Mouse (Mus musculus): ENCODE measurements around the gene Nudt8.
"Not testable (repeated sequence)": the region's sequence is repeated elsewhere in the genome, so short reads cannot be mapped to it uniquely, and the experiment has no call there.

Gene Nudt8

DNA sequence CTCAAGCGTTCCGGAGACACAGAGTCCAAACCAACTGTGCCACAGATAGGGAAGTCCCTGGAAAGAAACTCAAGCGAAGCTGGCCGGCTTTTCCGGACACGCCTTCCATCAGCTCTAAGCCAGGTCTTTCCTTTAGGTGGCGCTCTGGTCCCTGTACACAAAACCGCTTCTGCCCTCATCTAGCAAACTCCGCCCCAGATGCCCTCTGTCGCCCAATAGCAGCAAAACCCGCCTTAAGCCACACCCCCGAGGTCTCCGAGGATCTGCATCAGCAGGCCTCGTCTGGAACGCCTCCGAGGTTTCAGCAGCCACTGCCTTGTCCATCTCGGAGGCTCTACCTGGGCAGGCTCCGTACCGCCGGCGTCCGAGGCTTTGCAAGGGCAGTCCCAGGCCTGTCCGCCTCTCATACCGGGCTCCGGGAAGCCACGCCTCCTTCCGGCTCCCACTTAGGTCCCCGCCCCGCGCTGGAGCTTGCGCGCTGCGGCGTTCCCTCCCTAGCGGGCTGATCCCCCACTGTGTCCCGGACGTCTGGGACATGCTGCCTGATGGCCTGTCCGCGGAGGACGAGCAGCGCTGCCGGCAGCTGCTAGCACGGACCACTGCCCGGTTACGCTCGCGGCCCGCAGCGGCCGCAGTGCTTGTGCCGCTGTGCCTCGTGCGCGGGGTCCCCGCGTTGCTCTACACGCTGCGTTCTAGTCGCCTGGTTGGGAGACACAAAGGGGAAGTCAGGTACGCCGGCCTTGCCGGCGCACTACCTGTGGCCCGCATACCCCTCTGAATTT, at the start of gene Nudt8, which contains the start of gene Gm49405:
TSS of gene Nudt8 (plus strand) at position 462 of the 782 bp plus-strand sequence.
TSS of gene Gm49405 (plus strand) at position 508 of the 782 bp plus-strand sequence.
- peak; percentile 99 for DNase-seq (ENCODE audit: low read depth)

DNA sequence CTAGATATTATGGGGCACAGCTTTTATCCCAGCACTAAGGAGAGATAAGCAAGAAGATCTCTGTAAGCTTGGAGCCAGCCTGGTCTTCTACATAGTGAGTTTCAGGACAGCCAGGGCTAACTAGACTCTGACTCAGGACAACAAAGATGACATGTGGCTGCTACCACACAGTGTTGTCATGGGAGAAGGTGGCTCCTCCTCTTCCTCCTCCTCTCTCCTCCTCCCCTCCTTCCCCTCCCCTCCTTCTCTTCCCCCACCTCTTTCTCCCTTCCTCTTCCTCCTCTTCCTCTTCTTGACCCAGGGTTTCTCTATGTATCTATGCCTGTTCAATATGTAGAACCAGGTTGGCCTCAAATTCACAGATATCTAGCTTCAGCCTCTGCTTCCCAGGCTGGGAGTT, 48.9 kb upstream of the Nudt8 start:
- DNase-seq (ENCODE audit: low read depth) = no peak

DNA sequence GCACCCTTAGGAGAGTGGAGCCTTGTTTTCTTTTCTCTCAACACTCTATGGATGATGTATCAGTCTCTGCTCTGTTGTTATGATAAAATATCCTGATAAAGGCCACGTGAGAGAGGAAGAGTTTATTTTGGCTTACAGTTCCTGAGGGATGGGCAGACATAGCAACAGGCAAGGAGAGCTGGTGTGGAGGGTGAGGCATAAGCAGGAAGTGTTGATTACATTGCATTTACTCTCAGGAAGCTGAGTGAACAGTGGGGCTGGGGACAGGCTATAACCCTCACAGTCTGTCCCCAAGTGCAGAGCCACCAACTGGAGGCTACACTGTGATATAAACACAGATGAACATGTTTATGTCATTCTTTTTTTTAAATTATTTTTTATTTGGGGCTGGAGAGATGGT, 48.3 kb upstream of the Nudt8 start:
- no peak for DNase-seq (ENCODE audit: low read depth)

DNA sequence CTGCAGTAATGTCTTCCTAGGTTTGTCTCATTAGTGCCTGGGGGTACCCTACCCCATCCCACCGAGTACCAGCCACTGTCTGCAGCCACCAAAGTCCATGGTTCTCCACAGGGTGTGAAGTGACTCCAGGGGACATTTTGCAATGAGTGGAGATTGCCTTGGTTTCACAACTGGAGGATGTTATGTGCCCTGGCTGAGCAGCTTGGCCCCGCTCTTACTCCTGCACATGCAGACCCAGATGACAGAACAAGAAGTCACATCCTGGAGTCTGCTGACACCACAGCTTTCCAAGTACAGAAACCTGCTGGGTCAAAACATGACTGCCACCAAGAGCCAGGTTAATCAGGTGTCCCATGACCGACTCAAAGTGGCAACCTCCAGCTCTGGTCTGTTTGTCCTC, 45.3 kb upstream of the Nudt8 start:
- no peak for DNase-seq (ENCODE audit: low read depth)

DNA sequence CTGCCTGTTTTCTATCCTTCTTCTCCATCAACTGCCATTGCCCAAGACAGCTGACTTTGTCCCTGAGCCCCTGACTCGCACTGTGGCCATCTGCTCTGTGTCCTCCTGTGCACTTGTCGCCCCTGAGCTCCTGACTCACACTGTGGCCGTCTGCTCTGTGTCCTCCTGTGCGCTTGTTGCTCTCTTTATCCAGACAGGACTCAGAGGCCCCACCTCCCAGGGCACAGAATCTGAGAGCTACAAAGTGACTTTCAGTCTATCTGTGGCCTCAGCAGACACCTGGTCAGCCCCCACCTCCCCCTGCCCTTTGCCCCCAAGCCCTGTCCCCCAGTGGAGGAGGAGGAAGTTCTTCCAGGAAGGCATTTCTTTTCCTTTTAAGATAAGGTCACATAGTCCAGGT, 44.6 kb upstream of the Nudt8 start:
- DNase-seq (ENCODE audit: low read depth) = no peak

DNA sequence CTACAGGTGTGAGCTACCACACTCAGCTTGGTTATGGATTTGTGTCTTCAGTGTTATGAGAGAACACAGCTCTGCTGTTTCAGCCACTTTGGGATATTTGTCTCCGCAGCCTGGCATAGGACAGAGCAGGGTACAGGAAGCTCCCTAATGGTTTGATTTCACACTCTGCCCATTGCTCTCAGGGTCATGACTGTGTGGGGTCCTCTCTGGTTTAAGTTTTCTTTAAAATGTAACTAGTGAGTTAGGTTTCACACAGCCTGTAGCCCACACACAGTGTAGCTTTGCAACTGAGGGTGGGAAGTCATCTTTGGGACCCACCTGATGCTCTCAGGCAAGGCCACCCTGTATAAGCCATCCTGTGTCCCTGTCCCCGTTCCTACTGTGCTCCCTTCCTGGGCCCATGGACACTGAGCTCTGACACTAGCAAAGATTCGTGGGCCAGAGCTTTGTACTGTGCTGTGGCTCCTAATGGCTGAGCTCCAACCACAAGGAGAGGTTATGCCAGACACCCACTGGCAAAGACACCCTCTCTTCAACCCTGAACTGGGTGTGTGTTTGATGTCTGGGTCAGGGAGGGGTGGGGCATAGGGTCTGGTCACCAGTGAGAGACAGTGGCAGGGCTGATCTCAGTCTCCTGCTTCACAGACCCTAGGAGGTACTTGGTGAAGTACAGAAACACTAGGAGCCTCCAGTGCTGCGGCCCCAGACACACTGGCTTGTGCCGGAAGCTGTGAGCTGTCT, 42.9 kb upstream of the Nudt8 start:
- not testable (repeated sequence) for DNase-seq (ENCODE audit: low read depth)

DNA sequence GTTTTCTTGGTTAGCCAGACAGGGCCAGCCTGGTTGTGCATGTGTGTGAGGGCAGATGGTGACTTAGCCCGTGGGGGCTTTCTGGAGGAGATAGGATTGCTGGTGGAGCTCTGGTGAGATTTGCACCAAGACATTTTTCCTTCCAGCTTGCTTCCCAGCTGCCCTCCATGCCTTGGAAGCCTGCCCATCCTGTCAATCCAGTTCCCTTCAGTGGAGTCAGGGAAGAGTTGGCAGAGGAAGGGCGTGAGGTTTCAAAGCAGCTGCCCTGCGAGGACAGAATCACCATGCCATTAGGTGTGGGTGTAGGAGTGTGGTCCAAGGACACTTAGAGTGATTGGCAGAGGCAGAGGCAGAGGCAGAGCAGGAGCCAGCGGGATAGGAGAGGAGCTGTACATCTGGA, 41.9 kb upstream of the Nudt8 start, which contains the start of gene Aldh3b3:
TSS of gene Aldh3b3 (plus strand) at position 176 of the 400 bp plus-strand sequence.
- no peak for DNase-seq (ENCODE audit: low read depth)

DNA sequence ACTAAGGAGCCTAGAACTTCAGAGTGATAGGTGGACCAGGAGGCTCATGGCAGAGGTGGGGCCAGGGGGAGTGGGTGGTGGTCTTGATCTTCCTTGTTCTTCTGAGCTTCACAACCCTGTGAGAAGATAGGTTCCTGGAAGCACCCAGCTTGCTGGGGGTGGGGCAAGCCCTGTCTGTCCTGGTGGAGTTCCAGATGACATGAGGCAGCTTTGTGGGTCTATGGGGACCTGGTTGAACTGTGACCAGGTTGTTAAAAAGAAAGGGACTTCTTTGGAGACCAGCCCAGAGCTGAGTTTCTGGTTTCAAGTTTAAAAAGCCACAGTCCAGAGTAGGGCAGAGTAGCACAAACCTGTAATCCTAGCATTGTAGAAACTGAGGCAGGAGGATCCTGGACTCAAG, 41.4 kb upstream of the Nudt8 start:
- DNase-seq (ENCODE audit: low read depth) = no peak

DNA sequence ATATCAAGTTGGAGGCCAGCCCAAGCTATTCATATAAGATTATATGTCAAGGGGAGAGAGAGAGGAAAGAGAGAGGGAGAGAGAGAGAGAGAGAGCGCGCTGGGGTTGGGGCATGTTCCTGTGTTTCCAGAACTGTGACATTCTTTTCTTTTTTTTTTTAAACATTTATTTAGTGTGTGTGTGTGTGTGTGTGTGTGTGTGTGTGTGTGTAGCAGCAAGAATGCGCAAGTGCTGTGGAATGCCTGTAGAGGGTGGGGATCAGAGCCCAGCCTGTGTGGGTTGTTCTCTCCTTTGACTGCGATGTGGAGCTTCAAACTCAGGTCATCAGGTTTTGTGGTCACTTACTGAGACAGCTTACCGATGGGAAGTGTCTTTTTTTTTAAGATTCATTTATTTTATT, 40.2 kb upstream of the Nudt8 start:
- no peak for DNase-seq (ENCODE audit: low read depth)

DNA sequence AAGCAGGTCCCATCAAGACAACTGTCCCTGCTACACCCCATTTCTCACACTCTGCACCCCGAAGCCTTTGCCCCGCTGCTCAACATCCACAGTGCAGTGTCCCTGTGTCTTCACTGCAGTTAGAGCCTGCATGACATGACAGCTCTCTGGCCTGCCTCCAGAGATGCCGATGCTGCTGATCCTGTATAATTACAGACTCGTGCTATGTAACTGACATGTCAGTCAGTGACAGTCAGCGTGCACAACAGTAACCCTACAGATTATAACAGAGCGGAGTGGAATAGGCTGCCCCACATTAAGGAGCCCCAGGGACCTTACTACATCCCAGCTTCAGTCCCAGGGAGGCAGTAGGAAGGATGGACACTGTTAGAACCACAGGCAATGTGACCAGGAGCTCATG, 38.6 kb upstream of the Nudt8 start:
- not testable (repeated sequence) for DNase-seq (ENCODE audit: low read depth)

DNA sequence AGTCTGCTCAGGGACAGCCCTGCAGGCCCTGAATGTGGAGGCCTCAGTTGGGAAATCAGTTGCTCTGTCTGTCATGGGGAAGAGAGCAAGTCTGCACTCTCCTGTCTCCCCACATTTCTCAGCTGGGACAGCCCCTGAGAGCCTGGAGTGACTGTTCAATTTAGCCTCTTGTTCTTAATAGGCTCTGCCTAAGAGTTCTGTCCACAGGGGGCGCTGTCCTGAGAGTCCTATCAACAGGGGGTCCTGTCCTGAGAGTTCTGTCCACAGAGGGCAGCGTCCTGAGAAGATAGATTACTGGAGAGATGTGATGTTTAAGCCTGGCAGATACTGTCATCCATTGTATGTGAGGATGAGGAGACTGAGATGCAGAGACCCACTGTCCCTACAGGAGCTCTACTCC, 37.9 kb upstream of the Nudt8 start:
- DNase-seq (ENCODE audit: low read depth) = peak; percentile 53

DNA sequence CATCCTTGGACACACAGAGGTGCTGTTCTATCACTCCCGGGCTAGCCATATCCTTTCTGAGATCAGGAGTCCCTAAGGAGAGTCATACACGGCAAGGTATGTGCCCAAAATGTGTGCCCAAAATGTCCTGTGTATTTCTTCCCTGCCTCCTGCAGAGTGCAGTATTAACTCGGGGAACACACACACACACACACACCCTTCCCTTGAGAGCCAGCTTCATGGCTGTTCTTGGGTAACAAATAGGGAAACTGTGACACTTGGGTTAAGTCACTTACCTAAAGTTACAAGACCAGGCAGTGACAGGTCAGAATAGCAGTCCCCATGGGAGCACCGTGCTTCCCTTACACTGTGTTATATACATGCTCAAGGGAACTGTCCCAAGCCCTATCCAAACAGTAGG, 36.4 kb upstream of the Nudt8 start:
- no peak for DNase-seq (ENCODE audit: low read depth)

DNA sequence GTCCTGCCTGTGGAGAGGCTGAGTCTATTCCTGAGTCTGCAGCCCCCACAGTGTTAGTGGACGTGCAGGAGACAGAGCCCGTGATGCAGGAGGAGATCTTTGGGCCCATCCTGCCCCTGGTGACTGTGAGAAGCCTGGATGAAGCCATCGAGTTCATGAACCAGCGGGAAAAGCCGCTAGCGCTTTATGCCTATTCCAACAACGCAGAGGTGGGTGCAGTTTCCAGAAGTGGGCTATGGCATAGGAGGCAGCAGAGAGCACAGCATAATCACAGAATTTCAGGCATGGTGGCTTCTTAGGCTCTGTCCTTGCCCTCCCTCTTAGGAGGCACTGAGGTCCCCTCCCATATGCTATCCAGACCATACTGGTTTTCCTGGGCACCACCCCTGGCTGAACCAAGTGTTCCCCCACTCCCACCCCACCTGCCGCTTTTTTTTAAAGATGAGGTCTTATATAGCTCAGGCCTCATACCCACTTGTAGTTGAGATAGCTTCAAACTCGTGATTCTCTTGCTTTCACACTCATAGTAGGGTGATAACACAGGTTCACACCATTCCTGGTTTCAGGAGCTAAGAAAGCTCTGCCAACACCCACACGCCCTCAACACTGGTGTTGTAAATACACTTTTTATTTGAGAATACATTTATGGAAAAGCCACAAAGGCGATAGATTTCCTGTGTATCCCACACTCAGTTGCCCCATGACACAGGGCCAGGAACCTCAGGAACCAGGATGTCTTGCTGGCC, 33.9 kb upstream of the Nudt8 start:
- DNase-seq (ENCODE audit: low read depth) = no peak

DNA sequence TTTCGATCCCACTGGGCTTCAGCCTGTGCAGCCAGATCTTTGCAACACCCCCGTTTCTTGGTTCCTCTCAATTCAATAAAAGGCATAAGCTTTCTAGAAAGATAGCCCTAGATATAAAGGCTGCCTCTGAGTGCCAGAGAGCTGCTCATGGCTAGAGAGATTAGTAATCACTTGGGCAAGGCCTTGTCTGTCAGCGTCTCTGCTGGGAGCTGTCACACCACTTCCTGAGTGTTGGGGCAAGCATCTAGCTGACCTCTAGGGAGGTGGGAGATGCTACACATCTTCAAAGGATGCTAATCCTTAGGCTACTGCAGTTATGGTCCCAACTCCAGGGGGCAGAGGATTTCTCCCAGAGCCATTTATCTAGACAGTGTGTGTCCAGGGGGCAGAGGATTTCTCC, 33.1 kb upstream of the Nudt8 start:
- no peak for DNase-seq (ENCODE audit: low read depth)

DNA sequence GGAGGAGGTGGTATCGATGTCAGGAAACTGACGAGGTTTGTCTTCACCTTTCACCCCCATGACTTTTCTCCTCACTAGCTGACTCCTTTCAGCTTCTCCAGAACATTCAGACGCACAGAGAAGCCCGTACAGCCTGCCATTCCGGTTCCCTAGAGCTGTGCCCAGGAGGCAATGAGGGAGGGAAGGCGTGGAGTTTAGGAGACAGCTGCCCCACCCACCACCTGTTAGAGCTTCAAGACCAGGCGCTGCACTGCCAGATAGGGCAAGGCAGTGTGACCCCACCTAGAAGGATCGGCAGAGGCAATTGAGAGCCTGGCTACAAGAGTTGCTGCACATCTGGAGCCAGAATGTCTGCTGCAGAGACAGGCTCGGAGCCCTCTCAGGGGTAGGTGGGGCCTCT, 28.2 kb upstream of the Nudt8 start, which contains the start of gene Aldh3b2:
TSS of gene Aldh3b2 (plus strand) at position 100 of the 400 bp plus-strand sequence.
- DNase-seq (ENCODE audit: low read depth) = no peak

DNA sequence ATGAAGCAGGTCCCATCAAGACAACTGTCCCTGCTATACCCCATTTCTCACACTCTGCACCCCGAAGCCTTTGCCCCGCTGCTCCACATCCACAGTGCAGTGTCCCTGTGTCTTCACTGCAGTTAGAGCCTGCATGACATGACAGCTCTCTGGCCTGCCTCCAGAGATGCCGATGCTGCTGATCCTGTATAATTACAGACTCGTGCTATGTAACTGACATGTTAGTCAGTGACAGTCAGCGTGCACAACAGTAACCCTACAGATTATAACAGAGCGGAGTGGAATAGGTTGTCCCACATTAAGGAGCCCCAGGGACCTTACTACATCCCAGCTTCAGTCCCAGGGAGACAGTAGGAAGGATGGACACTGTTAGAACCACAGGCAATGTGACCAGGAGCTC, 25.8 kb upstream of the Nudt8 start:
- DNase-seq (ENCODE audit: low read depth) = not testable (repeated sequence)

DNA sequence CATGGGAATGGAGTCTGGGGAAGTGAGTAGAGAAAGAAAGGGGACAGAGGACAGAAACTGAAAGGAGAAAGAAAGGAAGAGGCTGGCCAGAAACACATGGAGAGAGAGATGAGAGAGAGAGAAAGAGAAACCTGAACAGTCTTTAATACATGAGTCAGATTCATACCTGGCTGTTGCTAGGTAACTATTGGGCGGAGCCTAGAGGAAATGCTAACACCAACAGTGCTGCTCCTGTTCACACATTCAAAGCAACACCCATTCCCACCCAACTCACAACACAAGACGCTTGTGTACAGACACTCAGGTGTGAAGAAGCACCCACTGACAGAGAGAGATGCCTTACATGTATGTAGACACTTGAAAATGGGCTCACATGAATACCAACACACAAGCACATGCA, 24.5 kb upstream of the Nudt8 start:
- peak; percentile 80 for DNase-seq (ENCODE audit: low read depth)

DNA sequence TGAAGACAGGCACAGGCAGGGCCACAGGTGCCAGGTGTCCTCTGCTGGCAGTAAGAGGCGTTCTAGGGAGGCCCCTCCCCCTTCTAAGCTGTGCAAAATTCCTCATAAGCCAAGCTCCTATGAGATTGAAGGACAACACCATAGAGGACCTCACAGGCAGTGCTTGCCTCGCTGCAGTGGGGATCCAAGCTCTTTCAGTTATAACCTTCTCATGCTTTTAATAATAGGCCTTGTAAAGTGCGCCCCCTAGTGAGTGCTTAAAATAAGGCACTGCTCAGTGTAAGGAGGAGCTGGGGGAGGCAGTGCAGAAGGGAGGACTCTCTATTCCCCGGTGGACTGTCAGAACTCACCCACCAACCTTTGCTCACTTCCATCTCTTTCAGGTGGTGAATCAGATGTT, 20.1 kb upstream of the Nudt8 start:
- peak; percentile 92 for DNase-seq (ENCODE audit: low read depth)

DNA sequence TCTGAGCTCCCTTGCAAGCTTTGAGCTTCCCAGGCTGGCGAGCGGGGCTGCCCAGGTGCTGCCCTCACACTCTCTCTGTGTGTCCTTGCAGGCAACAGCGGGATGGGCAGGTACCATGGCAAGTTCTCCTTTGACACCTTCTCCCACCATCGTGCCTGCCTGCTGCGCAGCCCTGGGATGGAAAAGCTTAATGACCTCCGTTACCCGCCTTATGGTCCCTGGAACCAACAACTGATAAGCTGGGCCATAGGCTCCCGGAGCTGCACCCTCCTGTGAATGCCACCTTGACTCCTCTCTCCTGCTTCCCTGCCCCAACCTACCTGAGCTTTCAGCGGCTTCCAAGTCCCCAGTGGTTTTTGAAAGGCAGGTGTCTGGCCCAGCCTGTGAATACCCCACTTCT, 19.5 kb upstream of the Nudt8 start:
- no peak for DNase-seq (ENCODE audit: low read depth)

DNA sequence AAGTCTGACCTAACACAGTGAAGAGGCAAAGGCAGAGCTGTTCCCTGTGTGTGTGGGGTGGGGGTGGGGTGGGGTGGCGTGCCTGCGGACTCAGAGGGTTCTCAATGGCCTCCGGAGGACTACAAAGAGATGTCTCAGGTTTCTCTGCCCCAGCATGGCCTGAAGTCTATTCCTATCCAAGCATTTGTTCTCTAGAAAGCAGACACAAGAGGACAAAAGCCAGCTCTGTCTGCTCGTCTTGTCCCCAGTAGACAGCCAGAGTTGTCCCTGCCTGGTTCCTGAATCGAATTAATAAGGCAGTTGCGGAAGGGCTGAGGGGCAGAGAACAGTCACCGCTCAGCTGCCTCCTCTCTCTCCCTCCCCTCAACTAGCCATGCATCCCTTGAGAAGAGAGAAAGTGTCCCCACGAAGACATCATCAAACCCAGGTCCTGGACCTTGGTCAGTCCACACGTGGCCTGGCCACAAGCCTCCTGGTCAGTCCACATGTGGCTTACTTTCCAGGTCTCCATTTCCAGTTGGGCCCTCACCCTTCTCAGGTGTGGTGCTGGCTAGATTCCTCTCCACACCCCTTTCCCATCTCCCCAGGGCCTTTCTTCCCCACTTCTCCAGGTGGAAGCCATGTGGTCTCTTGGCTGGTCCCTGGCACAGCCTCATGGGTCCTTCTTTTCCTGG, 16.7 kb upstream of the Nudt8 start:
- DNase-seq (ENCODE audit: low read depth) = no peak

DNA sequence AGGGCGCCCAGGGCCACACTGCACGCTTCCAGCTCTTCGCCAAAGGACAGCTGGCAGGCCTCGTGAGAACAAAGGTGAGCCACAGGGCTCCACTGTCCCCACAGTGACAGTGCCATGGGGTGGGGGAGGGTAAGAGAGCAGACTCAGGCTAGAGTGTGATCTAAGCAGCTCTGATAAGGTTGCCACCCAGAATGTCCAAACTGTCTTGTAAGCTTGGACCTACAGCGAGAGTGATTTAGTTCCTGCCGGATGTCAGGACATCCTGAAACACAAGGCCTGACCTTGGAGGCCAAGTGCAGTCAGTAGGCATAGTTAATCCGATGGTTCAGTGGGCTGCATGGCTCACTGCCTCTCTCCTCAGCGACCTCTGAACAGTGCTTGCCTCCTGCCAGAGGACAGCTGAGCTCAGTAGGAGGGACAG, 15.1 kb upstream of the Nudt8 start:
- no peak for DNase-seq (ENCODE audit: low read depth)

DNA sequence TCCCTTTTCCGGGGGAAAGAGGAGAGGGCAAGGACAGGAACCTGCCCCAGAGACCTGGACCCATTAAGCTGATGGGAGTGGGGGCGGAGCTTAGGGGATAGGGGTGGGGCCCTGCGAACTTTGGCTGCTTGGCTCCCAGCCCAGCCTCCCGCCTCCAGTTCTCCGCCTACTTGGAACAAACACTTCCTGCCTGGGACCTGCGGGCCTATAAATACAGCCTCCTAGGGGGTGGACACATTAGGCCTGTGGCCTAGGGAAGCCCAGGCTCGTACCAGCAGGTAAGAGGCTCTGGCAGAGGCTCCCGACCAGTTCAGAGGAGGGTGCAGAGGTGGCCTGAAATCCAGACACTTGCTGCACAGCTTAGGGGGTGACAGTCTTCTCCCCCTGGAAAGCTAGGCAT, 14.0 kb upstream of the Nudt8 start, which contains the start of gene Acy3:
TSS of gene Acy3 (plus strand) at position 237 of the 400 bp plus-strand sequence.
- peak; percentile 33 for DNase-seq (ENCODE audit: low read depth)

Data from induced T-regulatory cell, adult 2 months (primary cell).